Mouse (Mus musculus) hindbrain, postnatal 0 days (tissue): Measurements from ENCODE around the gene Ctrc. TPM values are rescaled to one million over a fixed set of nuclear protein-coding genes. Genes with fewer than 3 reads are reported as not detected.
A peak's percentile ranks its signal among the peaks of the same experiment; 100 is the strongest.

Experiments used
- ATAC-seq: fragments of 200-750 bp; cut with Nextera tagmentation; 2 replicates; pipeline ENCODE4 v1.8.0; 2017; ENCODE audit warnings: mild to moderate bottlenecking, moderate TSS enrichment, moderate library complexity
- DNase-seq: peaks from one replicate; pipeline ENCODE4 v3.0.0-alpha.2; 2015; ENCODE audit warnings: low spot score
- H3K27ac ChIP-seq: fragments of 300-500 bp; sonication (generic); 2 replicates; pipeline ENCODE4 v1.5.1; 2014; ENCODE audit warnings: mild to moderate bottlenecking
- H3K27me3 ChIP-seq: fragments of 300-500 bp; sonication (generic); 2 replicates; pipeline ENCODE4 v1.6.1; 2014; ENCODE audit warnings: low read length, mixed read lengths; ENCODE audit not compliant: insufficient read depth
- H3K36me3 ChIP-seq: fragments of 300-500 bp; sonication (generic); 2 replicates; pipeline ENCODE4 v1.6.1; 2014; ENCODE audit warnings: low read length, mixed read lengths; ENCODE audit not compliant: insufficient read depth
- H3K4me1 ChIP-seq: fragments of 300-500 bp; sonication (generic); 2 replicates; pipeline ENCODE4 v1.6.1; 2014; ENCODE audit warnings: antibody characterized with exemption, low read length, mixed read lengths; ENCODE audit not compliant: insufficient read depth
- H3K4me2 ChIP-seq: fragments of 300-500 bp; sonication (generic); 2 replicates; pipeline ENCODE4 v1.6.1; 2014; ENCODE audit warnings: low read depth, mild to moderate bottlenecking, low read length, moderate library complexity, mixed read lengths
- H3K4me3 ChIP-seq: fragments of 300-500 bp; sonication (generic); 2 replicates; pipeline ENCODE4 v1.5.1; 2014; ENCODE audit warnings: low read length
- H3K9ac ChIP-seq: fragments of 300-500 bp; sonication (generic); replicated peaks from 2 replicates; pipeline ENCODE4 v1.6.1; 2014; ENCODE audit warnings: mild to moderate bottlenecking, low read length, moderate library complexity, mixed read lengths
- H3K9me3 ChIP-seq: fragments of 300-500 bp; sonication (generic); 2 replicates; pipeline ENCODE4 v1.6.1; 2016; ENCODE audit warnings: low read length, mixed read lengths
- CTCF ChIP-seq: IDR thresholded peaks from 2 replicates; pipeline ENCODE4 v1.5.1; 2016; ENCODE audit warnings: antibody characterized with exemption, control low read depth, low read depth
- WGBS: fragments of 180-500 bp; shearing (Covaris S2); extraction: QIAGEN DNeasy Blood & Tissue Kit; methylation state at CpG from one replicate; pipeline ENCODE4 v1.1.7; 2014; 5-methylcytosine and 5-hydroxymethylcytosine counted together
- polyA plus RNA-seq: library from polyadenylated mRNA; unstranded; fragments of >200 nt; fragmentation: Nextera tagmentation; extraction: Ambion mirVana; gene quantifications from 2 replicates; pipeline ENCODE4 v1.2.1, GENCODE M21; 2015
- total RNA-seq: library from RNA; depleted of rRNA; stranded (reverse); fragments of >200 nt; gene quantifications from 2 replicates; pipeline ENCODE4 v1.2.3, GENCODE M21; 2014

Gene Ctrc
- total and polyA plus RNA-seq, 2 experiments from 2014 or later, result not detected

DNA sequence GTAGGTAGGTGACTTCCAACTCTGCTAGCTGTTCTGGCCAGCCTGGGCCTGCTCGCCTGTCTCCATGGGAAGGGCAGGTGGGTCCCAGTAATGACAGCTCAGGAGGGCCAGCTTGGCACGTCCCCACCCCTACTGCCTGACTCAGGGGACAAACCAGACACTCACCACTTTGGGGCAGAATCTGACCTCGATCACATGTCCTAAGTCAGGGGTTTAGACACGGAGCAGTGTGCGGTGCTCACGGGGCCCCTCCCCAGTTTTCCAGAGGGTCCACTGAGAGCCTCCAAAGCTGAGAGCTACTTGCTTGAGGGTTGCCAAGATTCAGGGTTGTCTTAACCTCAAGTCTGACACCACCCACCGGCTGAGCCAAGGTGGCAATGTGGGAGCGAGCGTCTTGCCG lies 21.9 kb upstream of the Ctrc start:
- no peaks in the 10 kb centered on the region for H3K27me3 ChIP-seq
- peaks cover 41% of the 10 kb centered on the region for H3K4me1 ChIP-seq
- no peaks in the 10 kb centered on the region for H3K9me3 ChIP-seq
- no peak overlapping the region for H3K27ac ChIP-seq
- H3K9ac ChIP-seq, result no peak overlapping the region
- H3K4me3 ChIP-seq, result no peak overlapping the region
- no peak for ATAC-seq
- TF ChIP-seq CTCF, result no peak
- no peak for DNase-seq
- 66% methylated on average over 10 of the region's 10 CpGs for WGBS
- H3K4me2 ChIP-seq, result no peak overlapping the region
- no peaks in the 10 kb centered on the region for H3K36me3 ChIP-seq

DNA sequence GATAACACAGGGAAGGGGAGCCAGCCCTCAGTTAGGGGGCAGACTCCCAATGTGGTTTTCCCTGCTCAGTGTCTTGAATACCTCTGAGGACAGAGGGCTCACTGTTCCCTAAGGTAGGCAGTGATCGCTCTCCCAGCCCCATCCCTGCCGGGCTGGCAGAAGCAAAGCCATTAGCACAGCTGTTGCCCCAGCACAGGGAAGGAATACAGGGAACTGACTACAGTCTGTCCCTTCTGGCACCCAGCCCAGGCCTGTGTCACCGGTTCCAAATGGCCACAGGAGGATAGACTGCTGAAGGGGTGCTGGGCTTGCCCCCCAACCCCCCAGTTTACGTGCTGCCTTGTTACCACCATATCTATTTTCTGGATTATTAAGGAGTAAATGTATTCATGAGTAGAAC lies 21.3 kb upstream of the Ctrc start:
- no peaks in the 10 kb centered on the region for H3K36me3 ChIP-seq
- peak overlapping the region; percentile 30 for H3K4me2 ChIP-seq
- ATAC-seq (peak; percentile 46), DNase-seq (peak; percentile 84)
- H3K27ac ChIP-seq, result peak overlapping the region; percentile 46; the same call in 1 of the 2 replicates
- peaks cover 40% of the 10 kb centered on the region for H3K4me1 ChIP-seq
- 20% methylated on average over 4 of the region's 4 CpGs for WGBS
- H3K9me3 ChIP-seq, result no peaks in the 10 kb centered on the region
- H3K27me3 ChIP-seq, result no peaks in the 10 kb centered on the region
- no peak overlapping the region for H3K4me3 ChIP-seq
- 0 out of 2 replicates have a peak overlapping the region, but pooled peaks have one; percentile 17 for H3K9ac ChIP-seq
- 0 out of 2 replicates have a peak, but pooled peaks have one; percentile 0 for TF ChIP-seq CTCF

DNA sequence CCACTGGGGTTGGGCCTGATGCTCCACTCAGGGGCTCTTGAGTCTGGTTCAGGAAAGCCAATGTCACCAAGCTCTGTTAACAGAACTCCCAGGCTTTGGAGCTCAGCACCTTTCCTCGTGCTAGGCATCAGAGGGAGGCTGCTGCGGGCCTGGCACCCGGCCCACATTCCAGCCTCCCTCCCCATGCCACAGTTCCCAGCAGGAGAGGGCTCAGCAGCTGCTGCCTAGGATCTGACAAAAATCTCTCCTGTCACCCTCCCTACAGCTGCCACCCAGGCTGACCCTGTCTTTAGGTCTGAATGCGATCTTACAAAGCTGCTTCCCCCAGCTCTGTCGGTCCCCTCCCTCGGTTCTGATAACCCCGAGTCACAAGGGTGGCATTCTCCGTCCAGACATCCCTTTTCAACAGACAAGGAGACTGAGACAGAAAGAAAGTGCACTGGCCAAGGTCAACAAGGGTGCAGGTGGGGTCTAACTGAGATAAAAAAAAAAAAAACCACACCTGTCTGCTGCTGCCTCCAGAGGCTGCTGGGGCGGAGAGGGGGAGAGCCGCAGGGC lies 20.9 kb upstream of the Ctrc start:
- H3K27ac ChIP-seq, result peak overlapping the region; percentile 46; the same call in 1 of the 2 replicates
- DNase-seq (no peak), ATAC-seq (no peak)
- H3K9ac ChIP-seq, result 0 out of 2 replicates have a peak overlapping the region, but pooled peaks have one; percentile 17
- no peaks in the 10 kb centered on the region for H3K27me3 ChIP-seq
- TF ChIP-seq CTCF, result 0 out of 2 replicates have a peak, but pooled peaks have one; percentile 7
- no peaks in the 10 kb centered on the region for H3K36me3 ChIP-seq
- H3K9me3 ChIP-seq, result no peaks in the 10 kb centered on the region
- WGBS, result 18% methylated on average over 10 of the region's 10 CpGs
- no peak overlapping the region for H3K4me3 ChIP-seq
- peak overlapping the region; percentile 30 for H3K4me2 ChIP-seq
- peaks cover 36% of the 10 kb centered on the region for H3K4me1 ChIP-seq

DNA sequence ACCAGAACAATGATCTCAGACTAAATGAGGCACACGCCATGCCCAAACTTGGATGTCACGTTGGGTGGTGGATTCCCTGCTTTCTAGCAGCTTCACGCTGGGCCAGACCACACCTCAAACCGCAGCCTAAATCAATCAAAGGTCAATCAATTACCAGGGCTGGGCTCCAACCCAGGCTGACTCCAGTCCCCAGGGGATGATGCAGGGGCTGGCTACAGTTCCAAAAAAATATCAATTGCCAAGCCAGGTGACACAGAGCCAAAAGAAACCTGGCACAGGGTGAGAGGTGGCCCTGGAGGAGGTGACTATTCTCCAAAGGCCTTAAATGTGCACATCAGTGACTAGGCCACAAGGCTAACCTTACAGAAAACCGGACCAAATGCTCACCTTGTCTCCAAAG lies 19.4 kb upstream of the Ctrc start:
- Histone ChIP-seq H3K9me3 (no peaks in the 10 kb centered on the region), H3K27me3 (no peaks in the 10 kb centered on the region), H3K4me3 (no peak overlapping the region), H3K4me2 (no peak overlapping the region), H3K4me1 (peaks cover 24% of the 10 kb centered on the region), H3K27ac (no peak overlapping the region), H3K36me3 (no peaks in the 10 kb centered on the region), H3K9ac (no peak overlapping the region)
- ATAC-seq, result no peak
- no peak for TF ChIP-seq CTCF
- WGBS, result 75% methylated on average over 5 of the region's 5 CpGs
- no peak for DNase-seq

DNA sequence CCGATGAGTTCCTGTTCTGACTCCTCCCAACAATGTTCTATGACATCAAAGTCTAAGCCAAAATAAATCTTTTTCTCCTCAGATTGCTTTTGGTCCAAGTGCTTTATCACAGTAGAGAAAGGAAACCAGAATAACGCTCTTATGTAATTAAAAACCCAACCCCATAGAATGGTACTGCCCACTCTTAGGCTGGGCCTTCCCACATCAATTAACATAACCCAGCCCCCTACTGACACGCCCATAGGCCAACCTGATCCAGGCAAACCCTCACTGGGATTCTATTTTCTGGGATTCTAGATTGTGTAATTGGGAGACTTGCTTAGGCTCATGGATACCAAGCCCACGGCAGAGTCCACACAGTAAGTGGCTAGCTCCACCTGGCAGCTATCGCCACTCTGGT lies 18.8 kb upstream of the Ctrc start:
- peaks cover 5% of the 10 kb centered on the region; the same call in 1 of the 2 replicates for H3K36me3 ChIP-seq
- WGBS, result 86% methylated on average over 5 of the region's 5 CpGs
- no peaks in the 10 kb centered on the region for H3K27me3 ChIP-seq
- peaks cover 19% of the 10 kb centered on the region for H3K4me1 ChIP-seq
- ATAC-seq (no peak), DNase-seq (no peak)
- H3K4me3 ChIP-seq, result no peak overlapping the region
- H3K4me2 ChIP-seq, result no peak overlapping the region
- H3K9me3 ChIP-seq, result no peaks in the 10 kb centered on the region
- H3K9ac ChIP-seq, result no peak overlapping the region
- H3K27ac ChIP-seq, result no peak overlapping the region
- TF ChIP-seq CTCF, result no peak

GRCm38 (mm10) chr4:141864506-141864905 lies 18.3 kb upstream of the Ctrc start:
- ATAC-seq (no peak), DNase-seq (no peak)
- TF ChIP-seq CTCF, result no peak
- 94% methylated on average over 8 of the region's 8 CpGs for WGBS
- no peaks in the 10 kb centered on the region for H3K27me3 ChIP-seq
- no peak overlapping the region for H3K9ac ChIP-seq
- peaks cover 10% of the 10 kb centered on the region; the same call in 1 of the 2 replicates for H3K36me3 ChIP-seq
- no peak overlapping the region for H3K27ac ChIP-seq
- H3K4me1 ChIP-seq, result peaks cover 15% of the 10 kb centered on the region
- H3K9me3 ChIP-seq, result no peaks in the 10 kb centered on the region
- no peak overlapping the region for H3K4me2 ChIP-seq
- H3K4me3 ChIP-seq, result no peak overlapping the region

DNA sequence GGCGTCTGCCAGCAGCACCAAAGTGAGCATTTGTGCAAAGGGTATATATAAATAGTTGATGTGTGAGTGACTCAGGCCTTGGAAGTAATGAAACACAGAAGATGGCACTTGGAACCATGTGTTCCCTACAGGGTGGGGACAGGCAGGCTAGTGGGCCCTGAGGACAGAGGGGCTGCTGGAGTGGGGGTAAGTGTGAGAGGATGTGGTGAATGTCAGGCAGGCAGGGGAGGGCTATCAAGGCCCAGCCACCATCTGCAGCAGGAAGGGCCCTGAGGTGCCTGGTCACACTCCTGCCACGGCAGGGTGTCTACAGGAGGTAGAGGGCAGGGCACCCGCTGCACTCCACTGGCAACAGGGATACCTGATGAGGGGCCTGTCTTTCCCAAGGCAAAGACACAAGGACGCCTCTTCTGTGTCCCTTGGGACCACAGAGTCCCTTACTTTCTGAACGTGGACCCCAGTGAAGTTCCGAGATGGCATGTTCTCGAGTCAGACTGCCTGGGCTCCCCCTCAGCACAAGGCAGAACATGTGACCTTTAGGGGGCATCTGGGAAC lies 17.6 kb upstream of the Ctrc start:
- Histone ChIP-seq H3K4me1 (peaks cover 15% of the 10 kb centered on the region), H3K9me3 (no peaks in the 10 kb centered on the region), H3K36me3 (peaks cover 13% of the 10 kb centered on the region; the same call in 1 of the 2 replicates), H3K4me3 (no peak overlapping the region), H3K27me3 (no peaks in the 10 kb centered on the region), H3K4me2 (no peak overlapping the region), H3K9ac (no peak overlapping the region), H3K27ac (no peak overlapping the region)
- WGBS, result 92% methylated on average over 7 of the region's 7 CpGs
- DNase-seq (no peak), ATAC-seq (no peak)
- no peak for TF ChIP-seq CTCF
